Mouse (Mus musculus) c-Kit-positive CD71-negative TER-119-negative erythroid progenitor cells, embryonic 14.5 days (primary cell): Measurements from ENCODE around the gene Pom121l12.

ENCODE experiments used
- DNase-seq: peaks from one replicate; pipeline ENCODE4 v3.0.0-alpha.2; 2013; ENCODE audit warnings: low read depth

Pom121l12 gene

GRCm38 (mm10) chr11:14598976-14599375 is at the start of gene Pom121l12:
Gene Pom121l12, plus strand, starts transcription at chr11:14599276.
- DNase-seq, result no peak

- DNase-seq, result no peak
Measured at GRCm38 (mm10) chr11:14611859-14612258, 12.8 kb downstream of the Pom121l12 start.
